In genomic region chr10:53028454-53028853, GRCm38 (mm10) we compare ENCODE assay signal across 25 mouse cellular contexts.
DNase-seq lines count a peak whose midpoint lies in the region; ATAC-seq and TF ChIP-seq lines count a peak whose summit lies in the region.
"Had no signal": no experiment of that assay in that cellular context is flagged by ENCODE, and none has a peak within 500 bp of the region (broad histone marks: within the 10 kb centered on the region; RNA-seq: fewer than 3 reads in every experiment).

No protein-coding gene starts in this region.

- H3K4me2 ChIP-seq in hindbrain, embryonic 11.5 days (replicated peaks; ENCODE audit: low read depth, low read length): no peak overlapping the region
- H3K4me2 ChIP-seq in hindbrain, postnatal 0 days (ENCODE audit: low read depth, low read length): no peak overlapping the region
- H3K4me2 ChIP-seq in hindbrain, embryonic 13.5 days: no peak overlapping the region
- H3K4me2 ChIP-seq: heart, embryonic 11.5 days; limb, embryonic 12.5 days; liver, embryonic 12.5 days had no signal

- no peaks in the 10 kb centered on the region for H3K4me1 ChIP-seq in hindbrain, embryonic 11.5 days (replicated peaks; ENCODE audit: control insufficient read depth, insufficient read depth, low read length)
- no peaks in the 10 kb centered on the region for H3K4me1 ChIP-seq in hindbrain, postnatal 0 days (ENCODE audit: insufficient read depth, low read length)
- peaks cover 11% of the 10 kb centered on the region for H3K4me1 ChIP-seq in hindbrain, embryonic 13.5 days (replicated peaks)
- H3K4me1 ChIP-seq: embryonic facial prominence, embryonic 10.5 days; limb, embryonic 12.5 days; liver, embryonic 12.5 days had no signal

- no peak for TF ChIP-seq POLR2A in brain, embryonic 14.5 days (IDR thresholded peaks at IDR 0.05; ENCODE audit: borderline replicate concordance, extremely low read depth, insufficient read depth, insufficient read length, poor library complexity, severe bottlenecking)

- no peak overlapping the region for H3K4me3 ChIP-seq in hindbrain, embryonic 11.5 days (ENCODE audit: low read depth, low read length)
- no peak overlapping the region for H3K4me3 ChIP-seq in hindbrain, postnatal 0 days (ENCODE audit: low read length)
- no peak overlapping the region for H3K4me3 ChIP-seq in hindbrain, embryonic 13.5 days
- H3K4me3 ChIP-seq: embryonic facial prominence, embryonic 10.5 days; limb, embryonic 12.5 days; liver, embryonic 12.5 days had no signal

- no peaks in the 10 kb centered on the region for H3K36me3 ChIP-seq in hindbrain, embryonic 11.5 days (ENCODE audit: control insufficient read depth, insufficient read depth, low read length)
- H3K36me3 ChIP-seq in hindbrain, postnatal 0 days (ENCODE audit: insufficient read depth, low read length): no peaks in the 10 kb centered on the region
- H3K36me3 ChIP-seq in hindbrain, embryonic 13.5 days: no peaks in the 10 kb centered on the region
- H3K36me3 ChIP-seq: embryonic facial prominence, embryonic 10.5 days; limb, embryonic 12.5 days; liver, embryonic 12.5 days had no signal

- H3K9ac ChIP-seq in hindbrain, embryonic 11.5 days (ENCODE audit: low read depth, low read length): no peak overlapping the region
- no peak overlapping the region for H3K9ac ChIP-seq in hindbrain, postnatal 0 days (replicated peaks; ENCODE audit: low read length)
- no peak overlapping the region for H3K9ac ChIP-seq in hindbrain, embryonic 13.5 days
- H3K9ac ChIP-seq: limb, embryonic 12.5 days; liver, embryonic 12.5 days had no signal

- DNase-seq in hindbrain, embryonic 11.5 days (ENCODE audit: low spot score): peak; percentile 24
- no peak for DNase-seq in hindbrain, postnatal 0 days (ENCODE audit: low spot score)
- DNase-seq in Muller cell, postnatal 12 days (ENCODE audit: inconsistent ontology term): peak; percentile 76
- DNase-seq in brain, embryonic 14.5 days (ENCODE audit: low read depth): peak; percentile 53
- DNase-seq in retina, embryonic 14.5 days (ENCODE audit: low spot score): no peak
- DNase-seq in urinary bladder, adult 18-20 months (ENCODE audit: low spot score in 2 of 2): no peak
- DNase-seq: adrenal gland, adult 8-10 months; cerebellum, adult 18-20 months; cerebellum, postnatal 25 days; gastrocnemius, postnatal 14 days; heart, adult 11 months; kidney, postnatal 36 days; layer of hippocampus, postnatal 36 days; lung, adult 2 months; lung, postnatal 14 days; retina, postnatal 1 day; right cerebral cortex, postnatal 25 days; spleen, adult 18-20 months had no signal

- TF ChIP-seq CTCF in hindbrain, postnatal 0 days (IDR thresholded peaks at IDR 0.05; ENCODE audit: low read depth): no peak
- no peak for TF ChIP-seq CTCF in brain, embryonic 14.5 days (IDR thresholded peaks at IDR 0.05; ENCODE audit: borderline replicate concordance, extremely low read depth, insufficient read depth, insufficient read length)

- ATAC-seq in hindbrain, embryonic 11.5 days (ENCODE audit: low FRiP score): peak; percentile 80
- ATAC-seq in hindbrain, postnatal 0 days: no peak
- peak; percentile 61; the same call in 1 of the 2 replicates for ATAC-seq in hindbrain, embryonic 13.5 days (ENCODE audit: low FRiP score)
- ATAC-seq: activated CD4-positive, CD25-positive, alpha-beta regulatory T cell, adult 4 months; intestine, embryonic 16.5 days; liver, embryonic 12.5 days had no signal

- 28% methylated on average over 4 of the region's 4 CpGs for WGBS in hindbrain, embryonic 11.5 days
- 32% methylated on average over 4 of the region's 4 CpGs for WGBS in hindbrain, postnatal 0 days
- 19% methylated on average over 4 of the region's 4 CpGs for WGBS in hindbrain, embryonic 13.5 days

- no peaks in the 10 kb centered on the region for H3K27me3 ChIP-seq in hindbrain, embryonic 11.5 days (ENCODE audit: control insufficient read depth, insufficient read depth, low read length)
- no peaks in the 10 kb centered on the region for H3K27me3 ChIP-seq in hindbrain, postnatal 0 days (ENCODE audit: insufficient read depth, low read length)
- no peaks in the 10 kb centered on the region for H3K27me3 ChIP-seq in hindbrain, embryonic 13.5 days
- H3K27me3 ChIP-seq: limb, embryonic 12.5 days; liver, embryonic 12.5 days had no signal

- H3K27ac ChIP-seq in hindbrain, embryonic 11.5 days (ENCODE audit: low read depth, low read length): no peak overlapping the region
- no peak overlapping the region for H3K27ac ChIP-seq in hindbrain, postnatal 0 days
- H3K27ac ChIP-seq in hindbrain, embryonic 13.5 days: no peak overlapping the region
- H3K27ac ChIP-seq: embryonic facial prominence, embryonic 10.5 days; limb, embryonic 12.5 days; liver, embryonic 12.5 days had no signal

- H3K9me3 ChIP-seq in hindbrain, embryonic 11.5 days (ENCODE audit: control insufficient read depth, low read length): no peaks in the 10 kb centered on the region
- no peaks in the 10 kb centered on the region for H3K9me3 ChIP-seq in hindbrain, postnatal 0 days (ENCODE audit: low read length)
- H3K9me3 ChIP-seq in hindbrain, embryonic 13.5 days: no peaks in the 10 kb centered on the region
- H3K9me3 ChIP-seq: embryonic facial prominence, embryonic 10.5 days; limb, embryonic 12.5 days; liver, embryonic 12.5 days had no signal

Comparison
In these comparisons a context has a peak if more than half of its experiments do, and no peak if none do; other contexts are left out.
1. DNase-seq: peak in hindbrain, embryonic 11.5 days (single experiment), Muller cell, postnatal 12 days (single experiment) and brain, embryonic 14.5 days (single experiment); none in hindbrain, postnatal 0 days (single experiment), retina, embryonic 14.5 days (single experiment) and urinary bladder, adult 18-20 months (0 of 2).